Mouse (Mus musculus) liver, embryonic 12.5 days (tissue): ENCODE measurements around the gene Cldn20. TPM values are rescaled to one million over a fixed set of nuclear protein-coding genes. Genes with fewer than 3 reads are reported as not detected.

Source experiments
- ATAC-seq: fragments of 200-750 bp; cut with Nextera tagmentation; 2 replicates; pipeline ENCODE4 v1.8.0; 2017; ENCODE audit warnings: moderate number of reproducible peaks, mild to moderate bottlenecking, moderate library complexity
- H3K27ac ChIP-seq: fragments of 300-500 bp; sonication (generic); 2 replicates; pipeline ENCODE4 v1.5.1; 2016; ENCODE audit warnings: mild to moderate bottlenecking
- H3K27me3 ChIP-seq: fragments of 300-500 bp; sonication (generic); replicated peaks from 2 replicates; pipeline ENCODE4 v1.6.1; 2016; ENCODE audit warnings: mild to moderate bottlenecking, moderate library complexity
- H3K36me3 ChIP-seq: fragments of 300-500 bp; sonication (generic); 2 replicates; pipeline ENCODE4 v1.6.1; 2016; ENCODE audit warnings: mild to moderate bottlenecking, moderate library complexity
- H3K4me1 ChIP-seq: fragments of 300-500 bp; sonication (generic); 2 replicates; pipeline ENCODE4 v1.6.1; 2016
- H3K4me2 ChIP-seq: fragments of 300-500 bp; sonication (generic); 2 replicates; pipeline ENCODE4 v1.6.1; 2016; ENCODE audit warnings: mild to moderate bottlenecking, moderate library complexity
- H3K4me3 ChIP-seq: fragments of 300-500 bp; sonication (generic); 2 replicates; pipeline ENCODE4 v1.5.1; 2016; ENCODE audit warnings: mild to moderate bottlenecking, moderate library complexity
- H3K9ac ChIP-seq: fragments of 300-500 bp; sonication (generic); 2 replicates; pipeline ENCODE4 v1.6.1; 2016; ENCODE audit warnings: mild to moderate bottlenecking, moderate library complexity
- H3K9me3 ChIP-seq: fragments of 300-500 bp; sonication (generic); replicated peaks from 2 replicates; pipeline ENCODE4 v1.6.1; 2016; ENCODE audit warnings: mild to moderate bottlenecking, moderate library complexity
- WGBS: fragments of 180-500 bp; shearing (Covaris S2); methylation state at CpG from one replicate; pipeline ENCODE4 v1.1.7; 2016; ENCODE audit not compliant: insufficient replicate concordance; 5-methylcytosine and 5-hydroxymethylcytosine counted together
- polyA plus RNA-seq: library from polyadenylated mRNA; unstranded; fragments of >200 nt; fragmentation: Nextera tagmentation; extraction: Ambion mirVana; gene quantifications from 2 replicates; pipeline ENCODE4 v1.2.1, GENCODE M21; 2016

Gene Cldn20
- not detected in 2 replicates for polyA plus RNA-seq

DNA sequence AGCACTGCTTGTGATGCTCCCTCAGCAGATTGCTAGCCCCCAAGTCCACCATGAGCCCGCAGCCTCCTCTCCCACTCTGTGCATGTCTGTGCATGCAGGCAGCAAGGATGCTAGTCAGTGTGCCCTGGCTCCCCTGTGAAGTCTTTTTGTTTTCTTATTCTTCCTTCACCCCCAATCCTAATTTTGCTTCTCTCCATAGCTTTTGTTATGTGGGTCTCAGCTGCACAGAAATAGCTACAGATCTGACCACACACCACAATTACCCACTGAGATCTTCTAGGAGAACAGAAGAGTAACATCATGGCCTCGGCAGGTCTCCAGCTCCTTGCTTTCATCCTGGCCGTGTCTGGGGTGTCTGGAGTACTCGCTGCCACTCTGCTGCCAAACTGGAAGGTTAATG lies at the start of gene Cldn20:
TSS of gene Cldn20 (plus strand) at position 301 of the 400 bp plus-strand sequence.
- Histone ChIP-seq H3K9me3 (no peaks in the 10 kb centered on the region), H3K4me2 (no peak within 1 kb of the TSS), H3K27me3 (no peaks in the 10 kb centered on the region), H3K4me3 (no peak within 1 kb of the TSS), H3K36me3 (peaks cover 12% of the 10 kb centered on the region), H3K9ac (no peak within 1 kb of the TSS), H3K4me1 (peaks cover 25% of the 10 kb centered on the region), H3K27ac (no peak within 1 kb of the TSS)
- no peak for ATAC-seq
- WGBS = 77% methylated on average over 4 of the region's 4 CpGs

- WGBS = 71% methylated on average over 8 of the region's 8 CpGs
- Histone ChIP-seq H3K4me1 (no peaks in the 10 kb centered on the region), H3K27ac (no peak overlapping the region)
Observed at GRCm38 (mm10) chr17:3483091-3483490, 49.3 kb upstream of the Cldn20 start.

DNA sequence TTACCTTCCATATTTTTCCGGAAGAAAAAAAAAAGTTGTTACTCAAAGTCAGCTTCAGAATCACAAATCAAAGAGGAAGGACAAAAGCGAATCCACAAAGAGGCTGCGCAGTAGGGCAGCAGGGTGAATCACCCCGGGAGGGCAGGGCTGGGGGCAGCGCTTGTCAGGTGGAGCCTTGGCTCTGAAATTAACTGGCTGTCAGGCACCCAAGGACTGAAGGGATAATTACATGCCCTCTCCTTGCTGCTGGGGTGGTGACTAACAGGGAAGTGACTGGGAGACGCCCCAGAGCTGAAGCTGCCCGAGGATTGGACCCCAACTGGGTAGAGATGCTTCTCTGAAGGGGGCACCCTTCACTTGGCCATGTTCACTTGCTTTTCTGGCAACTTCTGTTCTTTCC lies 46.5 kb upstream of the Cldn20 start:
- Histone ChIP-seq H3K4me1 (no peaks in the 10 kb centered on the region), H3K9ac (no peak overlapping the region), H3K36me3 (no peaks in the 10 kb centered on the region), H3K4me2 (no peak overlapping the region), H3K4me3 (no peak overlapping the region), H3K27ac (no peak overlapping the region), H3K27me3 (no peaks in the 10 kb centered on the region), H3K9me3 (no peaks in the 10 kb centered on the region)
- no peak for ATAC-seq
- WGBS = 59% methylated on average over 7 of the region's 7 CpGs

More at GRCm38 (mm10) chr17:3483091-3483490, 49.3 kb upstream of the Cldn20 start:
- ATAC-seq = no peak
- Histone ChIP-seq H3K36me3 (no peaks in the 10 kb centered on the region), H3K4me3 (no peak overlapping the region), H3K27me3 (no peaks in the 10 kb centered on the region), H3K9ac (no peak overlapping the region), H3K9me3 (no peaks in the 10 kb centered on the region), H3K4me2 (no peak overlapping the region)

GRCm38 (mm10) chr17:3487211-3487610 lies 45.1 kb upstream of the Cldn20 start:
- Histone ChIP-seq H3K4me2 (no peak overlapping the region), H3K9me3 (no peaks in the 10 kb centered on the region), H3K4me3 (no peak overlapping the region), H3K36me3 (no peaks in the 10 kb centered on the region), H3K9ac (no peak overlapping the region), H3K27ac (no peak overlapping the region), H3K4me1 (no peaks in the 10 kb centered on the region), H3K27me3 (no peaks in the 10 kb centered on the region)
- WGBS = 80% methylated on average over 4 of the region's 4 CpGs
- no peak for ATAC-seq

- 56% methylated on average over 12 of the region's 12 CpGs for WGBS
- H3K9me3 ChIP-seq = no peaks in the 10 kb centered on the region
- no peak overlapping the region for H3K4me2 ChIP-seq
- H3K36me3 ChIP-seq = no peaks in the 10 kb centered on the region
- no peak overlapping the region for H3K4me3 ChIP-seq
- H3K9ac ChIP-seq = no peak overlapping the region
- ATAC-seq = no peak
- H3K27me3 ChIP-seq = no peaks in the 10 kb centered on the region
- H3K27ac ChIP-seq = no peak overlapping the region
- H3K4me1 ChIP-seq = no peaks in the 10 kb centered on the region
Observed at GRCm38 (mm10) chr17:3487721-3488601, 44.4 kb upstream of the Cldn20 start.

DNA sequence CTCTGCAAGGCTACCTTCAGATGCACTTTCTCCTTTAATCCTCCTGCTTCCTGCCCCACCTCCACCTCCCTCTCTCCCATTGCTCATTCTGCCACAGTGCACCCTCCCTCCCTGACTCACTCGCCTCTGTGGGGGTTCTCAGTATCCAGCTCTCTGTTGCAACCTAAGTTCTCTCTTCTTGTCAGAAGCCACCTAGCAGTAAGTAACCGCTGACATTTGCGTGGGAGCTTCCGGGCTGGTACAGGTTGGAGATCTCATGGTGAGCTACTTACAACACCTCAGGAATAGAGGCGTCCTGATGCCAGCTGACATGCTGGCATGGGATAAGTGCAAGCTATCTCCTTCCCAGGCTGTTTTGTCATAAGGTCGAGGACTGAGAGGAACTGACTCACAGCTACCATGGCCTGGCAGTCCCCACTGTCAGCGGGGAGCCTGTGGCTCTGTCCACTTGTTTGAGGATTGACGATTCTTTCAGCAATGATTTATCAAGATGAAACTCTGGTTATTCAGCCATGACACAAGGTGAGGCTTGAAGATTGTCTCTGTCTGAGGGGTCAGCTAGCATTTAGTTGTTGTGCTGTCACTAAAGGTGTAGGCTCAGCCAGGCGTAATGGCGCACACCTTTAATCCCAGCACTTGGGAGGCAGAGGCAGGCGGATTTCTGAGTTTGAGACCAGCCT lies 42.0 kb upstream of the Cldn20 start:
- H3K27ac ChIP-seq = no peak overlapping the region
- H3K4me2 ChIP-seq = no peak overlapping the region
- no peaks in the 10 kb centered on the region for H3K9me3 ChIP-seq
- H3K4me3 ChIP-seq = no peak overlapping the region
- no peak for ATAC-seq
- H3K27me3 ChIP-seq = no peaks in the 10 kb centered on the region
- no peak overlapping the region for H3K9ac ChIP-seq
- WGBS = 67% methylated on average over 11 of the region's 11 CpGs
- no peaks in the 10 kb centered on the region for H3K36me3 ChIP-seq
- H3K4me1 ChIP-seq = peaks cover under 1% of the 10 kb centered on the region; the same call in 1 of the 2 replicates

GRCm38 (mm10) chr17:3491065-3491464 lies 41.3 kb upstream of the Cldn20 start:
- ATAC-seq = no peak
- H3K4me2 ChIP-seq = no peak overlapping the region
- no peaks in the 10 kb centered on the region for H3K27me3 ChIP-seq
- H3K36me3 ChIP-seq = no peaks in the 10 kb centered on the region
- no peak overlapping the region for H3K4me3 ChIP-seq
- no peaks in the 10 kb centered on the region for H3K9me3 ChIP-seq
- peaks cover 4% of the 10 kb centered on the region; the same call in 1 of the 2 replicates for H3K4me1 ChIP-seq
- 25% methylated on average over 5 of the region's 5 CpGs for WGBS
- no peak overlapping the region for H3K9ac ChIP-seq
- no peak overlapping the region for H3K27ac ChIP-seq

GRCm38 (mm10) chr17:3491667-3492066 lies 40.7 kb upstream of the Cldn20 start:
- Histone ChIP-seq H3K4me1 (peaks cover 4% of the 10 kb centered on the region; the same call in 1 of the 2 replicates), H3K4me3 (no peak overlapping the region), H3K4me2 (no peak overlapping the region), H3K9me3 (no peaks in the 10 kb centered on the region), H3K36me3 (no peaks in the 10 kb centered on the region), H3K27me3 (no peaks in the 10 kb centered on the region), H3K9ac (no peak overlapping the region), H3K27ac (no peak overlapping the region)
- ATAC-seq = no peak
- WGBS = 74% methylated on average over 6 of the region's 6 CpGs

DNA sequence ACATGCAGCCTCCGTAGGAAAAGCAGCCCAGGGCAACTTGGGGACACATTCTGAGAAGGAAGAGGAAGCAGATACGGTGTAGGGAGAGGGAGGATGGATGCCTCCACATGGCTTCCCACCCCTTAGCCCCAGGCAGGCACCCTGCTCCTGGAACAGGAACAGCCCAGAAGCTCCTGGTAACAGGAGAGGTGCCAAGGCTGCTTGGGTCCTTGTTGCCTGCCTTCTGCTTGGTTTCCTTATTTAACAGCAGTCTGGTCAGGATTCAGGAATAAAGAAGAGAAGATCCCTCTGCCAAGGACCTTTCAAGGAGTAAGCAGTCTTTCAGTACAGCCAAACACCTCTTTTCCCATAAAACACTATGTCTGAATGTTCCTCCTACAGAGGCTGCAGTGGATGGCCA lies 36.8 kb upstream of the Cldn20 start:
- H3K4me3 ChIP-seq = no peak overlapping the region
- no peak overlapping the region for H3K4me2 ChIP-seq
- H3K9ac ChIP-seq = no peak overlapping the region
- H3K9me3 ChIP-seq = no peaks in the 10 kb centered on the region
- 37% methylated on average over 2 of the region's 2 CpGs for WGBS
- no peak overlapping the region for H3K27ac ChIP-seq
- no peaks in the 10 kb centered on the region for H3K36me3 ChIP-seq
- peaks cover 4% of the 10 kb centered on the region; the same call in 1 of the 2 replicates for H3K4me1 ChIP-seq
- no peaks in the 10 kb centered on the region for H3K27me3 ChIP-seq
- ATAC-seq = no peak

DNA sequence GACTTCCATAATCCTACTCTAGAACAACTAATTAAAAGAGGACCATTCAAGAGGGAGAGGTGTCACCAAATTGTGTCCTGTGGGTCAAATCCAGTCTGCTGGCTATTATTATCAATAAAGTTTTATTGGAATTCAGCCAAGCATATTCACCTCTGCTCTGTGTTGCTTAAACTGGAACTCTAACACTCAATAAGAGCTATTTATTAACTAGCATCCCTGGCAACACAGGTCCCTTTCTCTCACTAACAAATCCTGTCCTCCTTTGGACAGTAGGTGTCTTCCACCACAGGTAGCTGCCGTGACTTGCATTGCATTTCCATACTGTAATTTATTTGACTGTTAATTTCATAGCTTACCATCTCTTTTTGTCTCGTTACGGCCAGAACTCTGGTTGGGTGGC lies 36.3 kb upstream of the Cldn20 start:
- no peak overlapping the region for H3K9ac ChIP-seq
- no peak overlapping the region for H3K4me2 ChIP-seq
- no peaks in the 10 kb centered on the region for H3K36me3 ChIP-seq
- no peaks in the 10 kb centered on the region for H3K27me3 ChIP-seq
- no peak overlapping the region for H3K4me3 ChIP-seq
- 71% methylated on average over 3 of the region's 3 CpGs for WGBS
- H3K27ac ChIP-seq = no peak overlapping the region
- peaks cover 4% of the 10 kb centered on the region; the same call in 1 of the 2 replicates for H3K4me1 ChIP-seq
- no peaks in the 10 kb centered on the region for H3K9me3 ChIP-seq
- ATAC-seq = no peak

DNA sequence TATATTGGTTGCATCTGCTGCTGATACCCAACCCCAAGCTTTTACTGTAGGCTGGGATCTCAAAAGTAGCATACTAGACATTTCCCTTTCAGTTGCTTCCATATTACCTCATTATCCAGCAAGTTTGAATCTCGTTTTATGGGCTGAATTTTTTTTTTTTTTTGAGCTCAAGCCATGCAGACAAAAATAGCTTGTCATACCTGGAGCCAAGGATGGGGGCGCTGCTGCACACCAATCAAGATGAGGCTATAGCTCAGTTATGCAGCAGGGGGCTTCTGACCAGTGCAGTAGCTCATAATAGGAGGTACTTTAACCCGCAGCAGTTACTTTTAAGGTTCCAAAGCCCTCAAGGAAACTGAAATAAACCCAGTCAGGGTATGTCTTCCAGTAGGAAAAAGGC lies 34.3 kb upstream of the Cldn20 start:
- Histone ChIP-seq H3K36me3 (no peaks in the 10 kb centered on the region), H3K27me3 (no peaks in the 10 kb centered on the region), H3K4me3 (no peak overlapping the region), H3K9ac (no peak overlapping the region), H3K4me2 (no peak overlapping the region), H3K27ac (no peak overlapping the region), H3K9me3 (no peaks in the 10 kb centered on the region), H3K4me1 (peaks cover 4% of the 10 kb centered on the region; the same call in 1 of the 2 replicates)
- WGBS = 18% methylated on average over 3 of the region's 3 CpGs
- no peak for ATAC-seq

- H3K27me3 ChIP-seq = no peaks in the 10 kb centered on the region
- no peaks in the 10 kb centered on the region for H3K36me3 ChIP-seq
- H3K4me1 ChIP-seq = peaks cover 4% of the 10 kb centered on the region; the same call in 1 of the 2 replicates
- no peak overlapping the region for H3K9ac ChIP-seq
- no peak overlapping the region for H3K4me3 ChIP-seq
- WGBS = 80% methylated on average over 3 of the region's 3 CpGs
- no peaks in the 10 kb centered on the region for H3K9me3 ChIP-seq
- H3K4me2 ChIP-seq = no peak overlapping the region
- H3K27ac ChIP-seq = no peak overlapping the region
- no peak for ATAC-seq
Observed at GRCm38 (mm10) chr17:3498580-3498979, 33.8 kb upstream of the Cldn20 start.
